Mouse (Mus musculus): ENCODE data around the gene Map3k14.

DNA sequence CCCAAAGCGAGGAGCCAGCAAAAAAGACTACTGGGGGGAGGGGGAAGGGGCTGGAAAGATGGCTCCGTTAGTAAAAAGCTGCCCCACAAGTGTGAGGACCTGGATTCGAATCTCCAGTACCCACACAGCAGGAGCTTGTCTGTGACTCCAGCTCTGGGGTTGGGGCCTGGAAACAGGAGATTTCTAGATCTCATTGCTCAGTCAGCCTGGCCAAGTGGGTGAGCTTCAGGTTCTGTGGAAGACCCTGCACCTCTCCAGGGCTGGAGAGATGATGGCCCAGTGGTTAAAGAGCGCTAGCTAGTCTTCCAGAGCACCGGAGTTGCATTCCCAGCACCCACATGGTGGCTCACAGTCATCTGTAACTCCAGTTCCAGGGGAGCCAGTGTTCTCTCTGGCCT, 25.6 kb upstream of the Map3k14 start:
- no peak for TF ChIP-seq CTCF (IDR thresholded peaks at IDR 0.05; ENCODE audit: low read depth)
- TF ChIP-seq EP300 (IDR thresholded peaks at IDR 0.05; ENCODE audit: low read depth) = no peak

All from liver, embryonic 14.5 days (tissue).